Mouse (Mus musculus) MEL (cell line): ENCODE data around the gene Aftph. TPM values are rescaled to one million over a fixed set of nuclear protein-coding genes. Genes with fewer than 3 reads are reported as not detected.
A peak's percentile ranks its signal among the peaks of the same experiment; 100 is the strongest.

Experiments used
- DNase-seq: peaks from one replicate; pipeline ENCODE4 v3.0.0; 2011; ENCODE audit warnings: low read depth, low spot score
- H3K27ac ChIP-seq: 2 replicates; pipeline ENCODE4 v1.5.1; 2012; ENCODE audit warnings: low read depth, mild to moderate bottlenecking, control low read depth, low read length, moderate library complexity; ENCODE audit not compliant: control insufficient read depth
- H3K27me3 ChIP-seq, 2 experiments: fragments of 150-350 bp in 1 of 2; sonication (generic) in 1 of 2; 2 replicates each; pipeline ENCODE4 v1.6.1; 2012; ENCODE audit warnings: low read length in 2 of 2, mild to moderate bottlenecking in 2 of 2, improper control_type of control experiment in 1 of 2, moderate library complexity in 1 of 2; ENCODE audit not compliant: insufficient read depth in 2 of 2, control insufficient read depth in 1 of 2
- H3K36me3 ChIP-seq, 2 experiments: 2 replicates each; pipeline ENCODE4 v1.6.1; 2012 to 2014; ENCODE audit warnings: low read length in 2 of 2, improper control_type of control experiment in 1 of 2, inconsistent platforms in 1 of 2, mild to moderate bottlenecking in 1 of 2; ENCODE audit not compliant: insufficient read depth in 2 of 2, control insufficient read depth in 1 of 2
- H3K4me1 ChIP-seq, 2 experiments: fragments of 150-350 bp in 1 of 2; sonication (generic) in 1 of 2; 2 replicates each; pipeline ENCODE4 v1.6.1; 2012; ENCODE audit warnings: low read length in 2 of 2, improper control_type of control experiment in 1 of 2, mild to moderate bottlenecking in 1 of 2; ENCODE audit not compliant: insufficient read depth in 2 of 2, control insufficient read depth in 1 of 2
- H3K4me3 ChIP-seq, 2 experiments: fragments of 150-350 bp in 1 of 2; sonication (generic) in 1 of 2; 2 replicates each; pipeline ENCODE4 v1.5.1; 2012; ENCODE audit warnings: low read depth in 2 of 2, low read length in 2 of 2, mild to moderate bottlenecking in 2 of 2, moderate library complexity in 2 of 2, control low read depth in 1 of 2, improper control_type of control experiment in 1 of 2; ENCODE audit not compliant: control insufficient read depth in 1 of 2, insufficient read depth in 1 of 2
- H3K79me2 ChIP-seq: 2 replicates; pipeline ENCODE4 v1.6.1; 2012; ENCODE audit warnings: mild to moderate bottlenecking, low read length, moderate library complexity; ENCODE audit not compliant: control insufficient read depth, poor library complexity, insufficient read depth
- H3K9ac ChIP-seq: 2 replicates; pipeline ENCODE4 v1.6.1; 2012; ENCODE audit warnings: low read depth, mild to moderate bottlenecking, control low read depth, low read length, moderate library complexity; ENCODE audit not compliant: control insufficient read depth, poor library complexity, severe bottlenecking
- H3K9me3 ChIP-seq: fragments of 150-350 bp; sonication (generic); replicated peaks from 2 replicates; pipeline ENCODE4 v1.6.1; 2012; ENCODE audit warnings: mild to moderate bottlenecking, low read length, improper control_type of control experiment, moderate library complexity; ENCODE audit not compliant: insufficient read depth
- BHLHE40 ChIP-seq: IDR thresholded peaks from 2 replicates; pipeline ENCODE4 v1.6.1; 2012; ENCODE audit warnings: low read depth, mild to moderate bottlenecking, inconsistent platforms, low read length, improper control_type of control experiment, borderline replicate concordance
- CHD1 ChIP-seq: IDR thresholded peaks from 2 replicates; pipeline ENCODE4 v1.6.1; 2012; ENCODE audit warnings: low read depth, mild to moderate bottlenecking, inconsistent platforms, low read length, improper control_type of control experiment
- CTCF ChIP-seq, 3 experiments: IDR thresholded peaks in 2 of 3; conservative IDR thresholded peaks in 1 of 3; 2 replicates each; pipeline ENCODE4 v1.5.1; 2011 to 2012; ENCODE audit warnings: low read length in 3 of 3, low read depth in 2 of 3, mild to moderate bottlenecking in 2 of 3, improper control_type of control experiment in 1 of 3, inconsistent platforms in 1 of 3, mixed read lengths in 1 of 3, moderate library complexity in 1 of 3; ENCODE audit not compliant: control insufficient read depth in 1 of 3, insufficient read depth in 1 of 3, poor library complexity in 1 of 3, severe bottlenecking in 1 of 3
- E2F4 ChIP-seq: IDR thresholded peaks from 2 replicates; pipeline ENCODE4 v1.6.1; 2011; ENCODE audit warnings: low read depth, low read length, improper control_type of control experiment, borderline replicate concordance
- ELF1 ChIP-seq: IDR thresholded peaks from 2 replicates; pipeline ENCODE4 v1.6.1; 2014; ENCODE audit warnings: low read depth, mild to moderate bottlenecking, inconsistent platforms, low read length, improper control_type of control experiment, moderate library complexity
- EP300 ChIP-seq, 2 experiments: IDR thresholded peaks; 2 replicates each; pipeline ENCODE4 v1.6.1; 2011; ENCODE audit warnings: improper control_type of control experiment in 2 of 2, low read length in 2 of 2, low read depth in 1 of 2, mild to moderate bottlenecking in 1 of 2
- ETS1 ChIP-seq: IDR thresholded peaks from 2 replicates; pipeline ENCODE4 v1.6.1; 2012; ENCODE audit warnings: low read depth, mild to moderate bottlenecking, inconsistent platforms, low read length, improper control_type of control experiment, moderate library complexity
- GATA1 ChIP-seq: IDR thresholded peaks from 2 replicates; pipeline ENCODE4 v1.6.1; 2011; ENCODE audit warnings: low read depth, low read length, improper control_type of control experiment
- HCFC1 ChIP-seq: IDR thresholded peaks from 2 replicates; pipeline ENCODE4 v1.6.1; 2012; ENCODE audit warnings: low read depth, mild to moderate bottlenecking, inconsistent platforms, low read length, improper control_type of control experiment, moderate library complexity
- JUND ChIP-seq: IDR thresholded peaks from 2 replicates; pipeline ENCODE4 v1.6.1; 2011; ENCODE audit warnings: low read depth, mild to moderate bottlenecking, improper control_type of control experiment, low read length
- MAFK ChIP-seq: IDR thresholded peaks from 2 replicates; pipeline ENCODE4 v1.6.1; 2011; ENCODE audit warnings: low read depth, mild to moderate bottlenecking, low read length, improper control_type of control experiment, borderline replicate concordance
- MAX ChIP-seq: IDR thresholded peaks from 2 replicates; pipeline ENCODE4 v1.6.1; 2011; ENCODE audit warnings: low read length, improper control_type of control experiment
- MXI1 ChIP-seq: IDR thresholded peaks from 2 replicates; pipeline ENCODE4 v1.6.1; 2011; ENCODE audit warnings: mild to moderate bottlenecking, low read depth, low read length, improper control_type of control experiment
- NELFE ChIP-seq: IDR thresholded peaks from 2 replicates; pipeline ENCODE4 v1.6.1; 2011; ENCODE audit warnings: low read depth, low read length, improper control_type of control experiment
- NRF1 ChIP-seq: IDR thresholded peaks from 2 replicates; pipeline ENCODE4 v1.6.1; 2014; ENCODE audit warnings: low read depth, mild to moderate bottlenecking, inconsistent platforms, low read length, improper control_type of control experiment, moderate library complexity; ENCODE audit not compliant: poor library complexity, insufficient read depth, severe bottlenecking
- POLR2A ChIP-seq, 2 experiments: IDR thresholded peaks; 2 replicates each; pipeline ENCODE4 v1.6.1; 2011 to 2012; ENCODE audit warnings: low read length in 2 of 2, mild to moderate bottlenecking in 2 of 2, control low read depth in 1 of 2, improper control_type of control experiment in 1 of 2, low read depth in 1 of 2, moderate library complexity in 1 of 2; ENCODE audit not compliant: control insufficient read depth in 1 of 2, insufficient read depth in 1 of 2, poor library complexity in 1 of 2
- RAD21 ChIP-seq: IDR thresholded peaks from 2 replicates; pipeline ENCODE4 v1.6.1; 2011; ENCODE audit warnings: mild to moderate bottlenecking, low read depth, low read length, improper control_type of control experiment
- SIN3A ChIP-seq: IDR thresholded peaks from 2 replicates; pipeline ENCODE4 v1.6.1; 2012; ENCODE audit warnings: low read length, improper control_type of control experiment, inconsistent platforms
- SMC3 ChIP-seq: IDR thresholded peaks from 2 replicates; pipeline ENCODE4 v1.6.1; 2011; ENCODE audit warnings: low read depth, low read length, improper control_type of control experiment
- TAL1 ChIP-seq: IDR thresholded peaks from 2 replicates; pipeline ENCODE4 v1.6.1; 2012; ENCODE audit warnings: mild to moderate bottlenecking, inconsistent platforms, low read length, moderate library complexity, mixed read lengths
- TBP ChIP-seq: IDR thresholded peaks from 2 replicates; pipeline ENCODE4 v1.8.0; 2011; ENCODE audit warnings: low read depth, low read length, improper control_type of control experiment
- TCF12 ChIP-seq: IDR thresholded peaks from 2 replicates; pipeline ENCODE4 v1.6.1; 2014; ENCODE audit warnings: low read depth, mild to moderate bottlenecking, inconsistent platforms, low read length, improper control_type of control experiment, moderate library complexity
- UBTF ChIP-seq: IDR thresholded peaks from 2 replicates; pipeline ENCODE4 v1.6.1; 2012; ENCODE audit warnings: low read depth, mild to moderate bottlenecking, inconsistent platforms, low read length, improper control_type of control experiment, moderate library complexity, borderline replicate concordance; ENCODE audit not compliant: insufficient read depth
- USF1 ChIP-seq: IDR thresholded peaks from 2 replicates; pipeline ENCODE4 v1.6.1; 2014; ENCODE audit warnings: low read depth, mild to moderate bottlenecking, inconsistent platforms, low read length, improper control_type of control experiment, moderate library complexity
- USF2 ChIP-seq, 2 experiments: IDR thresholded peaks; 2 replicates each; pipeline ENCODE4 v1.6.1; 2011 to 2012; ENCODE audit warnings: improper control_type of control experiment in 2 of 2, low read length in 2 of 2, borderline replicate concordance in 1 of 2, inconsistent platforms in 1 of 2, low read depth in 1 of 2, mild to moderate bottlenecking in 1 of 2; ENCODE audit not compliant: insufficient read depth in 1 of 2
- ZC3H11A ChIP-seq: IDR thresholded peaks from 2 replicates; pipeline ENCODE4 v1.6.1; 2012; ENCODE audit warnings: low read depth, mild to moderate bottlenecking, inconsistent platforms, low read length, improper control_type of control experiment
- ZKSCAN1 ChIP-seq: IDR thresholded peaks from 2 replicates; pipeline ENCODE4 v1.6.1; 2012; ENCODE audit warnings: low read depth, mild to moderate bottlenecking, inconsistent platforms, low read length, improper control_type of control experiment, moderate library complexity
- ZMIZ1 ChIP-seq: IDR thresholded peaks from 2 replicates; pipeline ENCODE4 v1.6.1; 2012; ENCODE audit warnings: low read depth, mild to moderate bottlenecking, inconsistent platforms, low read length, improper control_type of control experiment, moderate library complexity
- ZNF384 ChIP-seq: IDR thresholded peaks from 2 replicates; pipeline ENCODE4 v1.6.1; 2012; ENCODE audit warnings: low read depth, mild to moderate bottlenecking, inconsistent platforms, low read length, improper control_type of control experiment
- polyA plus RNA-seq, 2 experiments: library from polyadenylated mRNA; stranded (reverse) in 1 of 2; unstranded in 1 of 2; fragments of >175 nt in 1 of 2; fragments of >200 nt in 1 of 2; gene quantifications; 2 replicates each; pipeline versions ENCODE4 v1.2.1 to v1.2.4; 2012; ENCODE audit warnings: low replicate concordance in 2 of 2, low read depth in 1 of 2; ENCODE audit not compliant: insufficient read length in 2 of 2, insufficient read depth in 1 of 2, missing spikeins in 1 of 2
- total RNA-seq: library from RNA; depleted of rRNA; stranded (reverse); fragments of 300-350 nt; gene quantifications from 2 replicates; pipeline ENCODE4 v1.2.3, GENCODE M21; 2012

Gene Aftph
- total and polyA plus RNA-seq, 3 experiments: 38.1 to 47.2 (median 38.1) TPM

GRCm38 (mm10) chr11:20778861-20779563, 37.6 kb upstream of the Aftph start:
- peak; percentile 57 for DNase-seq
- no peak overlapping the region for H3K4me3 ChIP-seq
- H3K27me3 ChIP-seq: no peaks in the 10 kb centered on the region
- H3K9ac ChIP-seq: no peak overlapping the region
- H3K79me2 ChIP-seq: no peaks in the 10 kb centered on the region
- peaks cover 0 to 25% of the 10 kb centered on the region in 2 experiments; a peak in 2 of 4 replicates for H3K36me3 ChIP-seq
- H3K4me1 ChIP-seq: peaks cover 10 to 15% of the 10 kb centered on the region in 2 experiments
- H3K9me3 ChIP-seq: no peaks in the 10 kb centered on the region
- H3K27ac ChIP-seq: peak overlapping the region; percentile 4; the same call in 1 of the 2 replicates
- TF ChIP-seq EP300 (IDR thresholded peaks at IDR 0.05; ENCODE audit: low read depth in 1 of 2, low read length in 2 of 2) (peak in 1 of 2 experiments; percentile 60; a peak in 2 of 4 replicates), TAL1 (peak; percentile 61), UBTF (no peak), TCF12 (peak; percentile 29; the same call in 1 of the 2 replicates)

GRCm38 (mm10) chr11:20778298-20778697, 36.9 kb upstream of the Aftph start:
- Histone ChIP-seq H3K27ac (peak overlapping the region; percentile 4; the same call in 1 of the 2 replicates), H3K9ac (no peak overlapping the region), H3K27me3 (no peaks in the 10 kb centered on the region), H3K79me2 (no peaks in the 10 kb centered on the region), H3K4me3 (no peak overlapping the region), H3K9me3 (no peaks in the 10 kb centered on the region), H3K36me3 (peaks cover 0 to 25% of the 10 kb centered on the region in 2 experiments; a peak in 2 of 4 replicates), H3K4me1 (peaks cover 10 to 15% of the 10 kb centered on the region in 2 experiments)
- DNase-seq: peak; percentile 76
- TF ChIP-seq CHD1 (no peak), TCF12 (peak; percentile 89), TAL1 (peak; percentile 57), MXI1 (no peak), USF2 (IDR thresholded peaks at IDR 0.05; ENCODE audit: borderline replicate concordance in 1 of 2, insufficient read depth in 1 of 2, low read depth in 1 of 2, low read length in 2 of 2) (no peak), MAFK (no peak), HCFC1 (no peak), SMC3 (no peak), ELF1 (no peak), ZMIZ1 (no peak), NRF1 (no peak), ZC3H11A (no peak), ETS1 (peak; percentile 81), USF1 (no peak), ZKSCAN1 (no peak), GATA1 (peak; percentile 99), POLR2A (IDR thresholded peaks at IDR 0.05; ENCODE audit: control insufficient read depth in 1 of 2, insufficient read depth in 1 of 2, low read depth in 1 of 2, low read length in 2 of 2, poor library complexity in 1 of 2) (no peak), UBTF (no peak), CTCF (IDR thresholded peaks at IDR 0.05 in 2 of 3, conservative IDR thresholded peaks at IDR 0.05 in 1 of 3; ENCODE audit: control insufficient read depth in 1 of 3, insufficient read depth in 1 of 3, low read depth in 2 of 3, low read length in 3 of 3, poor library complexity in 1 of 3, severe bottlenecking in 1 of 3) (no peak), JUND (0 out of 2 replicates have a peak, but pooled peaks have one; percentile 37), MAX (no peak), SIN3A (0 out of 2 replicates have a peak, but pooled peaks have one; percentile 17), ZNF384 (no peak), E2F4 (no peak), BHLHE40 (no peak), RAD21 (no peak), TBP (no peak), NELFE (no peak), EP300 (IDR thresholded peaks at IDR 0.05; ENCODE audit: low read depth in 1 of 2, low read length in 2 of 2) (peak; percentile 94 to 99)
